Mouse (Mus musculus) spleen, postnatal 36 days (tissue): ENCODE measurements around the gene Scnn1b.

Experiments used
- DNase-seq, 2 experiments: peaks; one replicate each; pipeline ENCODE4 v3.0.0; 2022; ENCODE audit warnings: low spot score in 2 of 2, mixed read lengths in 1 of 2

The Scnn1b gene

GRCm38 (mm10) chr7:121864858-121865585, at the start of gene Scnn1b:
Scnn1b (plus strand) TSS chr7:121865038.
- DNase-seq = no peak

- no peak for DNase-seq
Measured at GRCm38 (mm10) chr7:121821632-121822031, 43.2 kb upstream of the Scnn1b start.

GRCm38 (mm10) chr7:121828481-121828880, 36.4 kb upstream of the Scnn1b start:
- DNase-seq = no peak

- no peak for DNase-seq
Measured at GRCm38 (mm10) chr7:121835392-121835791, 29.4 kb upstream of the Scnn1b start.

GRCm38 (mm10) chr7:121836827-121837226, 28.0 kb upstream of the Scnn1b start:
- DNase-seq = no peak

- DNase-seq = no peak
Measured at GRCm38 (mm10) chr7:121840810-121841209, 24.0 kb upstream of the Scnn1b start.

GRCm38 (mm10) chr7:121842234-121842633, 22.6 kb upstream of the Scnn1b start:
- DNase-seq = no peak

- DNase-seq = no peak
Measured at GRCm38 (mm10) chr7:121845964-121846363, 18.9 kb upstream of the Scnn1b start.

- DNase-seq = no peak
Measured at GRCm38 (mm10) chr7:121848537-121849168, 16.2 kb upstream of the Scnn1b start.

GRCm38 (mm10) chr7:121857177-121857884, 7.5 kb upstream of the Scnn1b start:
- no peak for DNase-seq

- no peak for DNase-seq
Measured at GRCm38 (mm10) chr7:121858939-121859338, 5.9 kb upstream of the Scnn1b start.

GRCm38 (mm10) chr7:121871631-121872030, 6.8 kb downstream of the Scnn1b start:
- DNase-seq = no peak

GRCm38 (mm10) chr7:121873998-121874397, 9.2 kb downstream of the Scnn1b start:
- DNase-seq = no peak

GRCm38 (mm10) chr7:121874784-121875183, 9.9 kb downstream of the Scnn1b start:
- DNase-seq = no peak

GRCm38 (mm10) chr7:121880246-121880645, 15.4 kb downstream of the Scnn1b start:
- no peak for DNase-seq

GRCm38 (mm10) chr7:121890636-121891360, 26.0 kb downstream of the Scnn1b start:
- DNase-seq = no peak

- no peak for DNase-seq
Measured at GRCm38 (mm10) chr7:121896689-121897088, 31.9 kb downstream of the Scnn1b start.

GRCm38 (mm10) chr7:121899311-121899710, 34.5 kb downstream of the Scnn1b start:
- DNase-seq = no peak

GRCm38 (mm10) chr7:121899940-121900339, 35.1 kb downstream of the Scnn1b start:
- DNase-seq = no peak

GRCm38 (mm10) chr7:121902757-121903411, 38.0 kb downstream of the Scnn1b start:
- no peak for DNase-seq

GRCm38 (mm10) chr7:121906879-121907278, 42.0 kb downstream of the Scnn1b start:
- no peak for DNase-seq
